24 mouse cellular contexts compared by ENCODE assay signal in the genomic region with DNA sequence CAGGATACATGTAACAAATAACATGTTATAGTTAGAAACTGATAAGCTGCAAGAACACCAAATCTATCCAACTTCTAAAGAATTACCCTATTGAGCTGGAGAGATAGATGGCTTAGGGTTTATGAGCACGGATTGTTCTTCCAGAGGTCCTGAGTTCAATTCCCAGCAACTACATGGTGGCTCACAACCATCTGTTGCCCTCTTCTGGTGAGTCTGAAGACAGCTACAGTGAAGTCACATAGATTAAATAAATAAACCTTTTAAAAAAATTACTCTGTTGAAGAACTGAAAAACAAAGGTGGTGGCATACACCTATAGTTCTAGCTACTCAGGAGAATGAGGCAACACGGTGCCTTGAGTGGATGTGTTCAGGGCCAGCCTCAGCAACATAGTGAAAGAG. TPM values are rescaled to one million over a fixed set of nuclear protein-coding genes. Genes with fewer than 3 reads are reported as not detected.
DNase-seq lines count a peak whose midpoint lies in the region; TF ChIP-seq lines count a peak whose summit lies in the region.
"Had no signal": no experiment of that assay in that cellular context is flagged by ENCODE, and none has a peak within 500 bp of the region (broad histone marks: within the 10 kb centered on the region; RNA-seq: fewer than 3 reads in every experiment).

No protein-coding gene starts in this region.

- no peaks in the 10 kb centered on the region for H3K27me3 ChIP-seq in heart, adult 2 months (ENCODE audit: control insufficient read depth, insufficient read depth, low read length)
- H3K27me3 ChIP-seq in testis, adult 2 months (ENCODE audit: control insufficient read depth, insufficient read depth, low read length) = no peaks in the 10 kb centered on the region
- H3K27me3 ChIP-seq: embryonic facial prominence, embryonic 13.5 days; forebrain, embryonic 13.5 days; kidney, embryonic 15.5 days; megakaryocyte, embryonic 14.5 days; neural tube, embryonic 12.5 days had no signal

- no peak for TF ChIP-seq EP300 in heart, adult 2 months (IDR thresholded peaks at IDR 0.05; ENCODE audit: insufficient read depth, low read depth, low read length)

- H3K27ac ChIP-seq in heart, adult 2 months = no peak overlapping the region
- H3K27ac ChIP-seq in left cerebral cortex, adult 2 months = no peak overlapping the region
- H3K27ac ChIP-seq in testis, adult 2 months (ENCODE audit: control insufficient read depth, insufficient read depth, low read depth, low read length) = no peak overlapping the region
- H3K27ac ChIP-seq: embryonic facial prominence, embryonic 13.5 days; forebrain, embryonic 13.5 days; kidney, embryonic 15.5 days; neural tube, embryonic 12.5 days had no signal

- WGBS in heart, adult 2 months = 83% methylated on average over 2 of the region's 2 CpGs

- no peak overlapping the region for H3K9ac ChIP-seq in heart, adult 2 months (ENCODE audit: low read depth, low read length)
- H3K9ac ChIP-seq: embryonic facial prominence, embryonic 13.5 days; forebrain, embryonic 13.5 days; hindbrain, embryonic 14.5 days; kidney, embryonic 15.5 days; neural tube, embryonic 12.5 days had no signal

- H3K4me1 ChIP-seq in heart, adult 2 months (ENCODE audit: control insufficient read depth, insufficient read depth, low read length) = no peaks in the 10 kb centered on the region
- H3K4me1 ChIP-seq in testis, adult 2 months (ENCODE audit: control insufficient read depth, insufficient read depth, low read length) = peaks cover 6% of the 10 kb centered on the region
- H3K4me1 ChIP-seq: embryonic facial prominence, embryonic 13.5 days; kidney, embryonic 15.5 days; neural tube, embryonic 12.5 days had no signal

- no peaks in the 10 kb centered on the region for H3K36me3 ChIP-seq in heart, adult 2 months (ENCODE audit: control insufficient read depth, insufficient read depth, low read length)
- no peaks in the 10 kb centered on the region for H3K36me3 ChIP-seq in testis, adult 2 months (ENCODE audit: control insufficient read depth, insufficient read depth, low read length)
- H3K36me3 ChIP-seq: embryonic facial prominence, embryonic 13.5 days; kidney, embryonic 15.5 days; neural tube, embryonic 12.5 days had no signal

- no peak overlapping the region for H3K4me3 ChIP-seq in heart, adult 2 months
- H3K4me3 ChIP-seq in left cerebral cortex, adult 2 months = no peak overlapping the region
- H3K4me3 ChIP-seq in testis, adult 2 months (ENCODE audit: control insufficient read depth, low read depth, low read length) = peak overlapping the region; percentile 63; the same call in 1 of the 2 replicates
- H3K4me3 ChIP-seq: embryonic facial prominence, embryonic 13.5 days; forebrain, embryonic 13.5 days; kidney, embryonic 15.5 days; megakaryocyte, embryonic 14.5 days; neural tube, embryonic 12.5 days had no signal

- H3K79me2 ChIP-seq in heart, adult 2 months (replicated peaks; ENCODE audit: control insufficient read depth, insufficient read depth, low read length) = no peaks in the 10 kb centered on the region

- no peak for TF ChIP-seq POLR2A in heart, adult 2 months (IDR thresholded peaks at IDR 0.05; ENCODE audit: insufficient read depth, low read depth, low read length)
- TF ChIP-seq POLR2A in testis, adult 2 months (IDR thresholded peaks at IDR 0.05; ENCODE audit: control insufficient read depth, low read depth, low read length) = no peak

- no peak for DNase-seq in heart, adult 2 months
- no peak for DNase-seq in heart, adult 8-10 months (ENCODE audit: low spot score)
- DNase-seq in left cerebral cortex, adult 2 months (ENCODE audit: extremely low spot score in 1 of 2, low spot score in 2 of 2) = no peak
- DNase-seq in left cerebral cortex, postnatal 4 days = no peak
- no peak for DNase-seq in testis, postnatal 14 days (ENCODE audit: low spot score)
- no peak for DNase-seq in left cerebral cortex, adult 18-20 months (ENCODE audit: low spot score in 2 of 2)
- DNase-seq: adrenal gland, adult 8-10 months; cerebellum, adult 2 months; cerebellum, postnatal 36 days; gastrocnemius, postnatal 14 days; heart, adult 18-20 months; heart, postnatal 36 days; lung, postnatal 36 days; midbrain, embryonic 14.5 days; right cerebral cortex, postnatal 25 days; spleen, adult 18-20 months; thymus, postnatal 25 days had no signal

- intact Hi-C loops in heart, adult 2 months (cut with DNase I) = no loop called here
- intact Hi-C loops in left cerebral cortex, adult 2 months (cut with DNase I) = loop anchor here (5.0 kb wide), 1 partner anchor 50 kb away; a partner anchor contains a TSS
- intact Hi-C loops in left cerebral cortex, postnatal 4 days (cut with DNase I) = no loop called here

- TF ChIP-seq CTCF in heart, adult 2 months (IDR thresholded peaks at IDR 0.05) = peak; percentile 53
- peak; percentile 22 for TF ChIP-seq CTCF in left cerebral cortex, adult 2 months (IDR thresholded peaks at IDR 0.05)
- TF ChIP-seq CTCF in testis, adult 2 months (IDR thresholded peaks at IDR 0.05; ENCODE audit: control insufficient read depth, insufficient read depth, insufficient replicate concordance, low read depth, low read length) = no peak

RNA-seq across cellular contexts. Expression of a gene that starts 21.7 kb away (rescaled TPM):
- 1 to 10 TPM; 2.8 TPM for total RNA-seq in heart, adult 2 months (2021)
- polyA plus RNA-seq in heart, adult 2 months (2012; rRNA removed) = 2.1 and 2.6 TPM in 2 replicates
- 1 to 10 TPM; 2.3 to 3.5 (median 2.4) TPM for total RNA-seq in heart, adult 8-10 months (2022)
- total RNA-seq in left cerebral cortex, adult 2 months (2021) = 1 to 10 TPM; 2.3 to 3.7 TPM
- total RNA-seq in left cerebral cortex, postnatal 4 days (2021) = 1 to 10 TPM; 4.0 to 4.4 TPM
- 1.1 and 1.4 TPM in 2 replicates for polyA plus RNA-seq in testis, adult 2 months (2012; rRNA removed)
- 1 to 10 TPM; 3.0 TPM for total RNA-seq in left cerebral cortex, adult 18-20 months (2021)

RNA-seq across cellular contexts. Expression of a gene that starts 51.6 kb away (rescaled TPM):
- total RNA-seq in heart, adult 2 months (2021) = 10 to 100 TPM; 32.6 to 32.9 TPM
- polyA plus RNA-seq in heart, adult 2 months (2012; rRNA removed) = 9.1 and 14.6 TPM in 2 replicates
- total RNA-seq in heart, adult 8-10 months (2022) = 10 to 100 TPM; 28.5 to 32.0 (median 31.3) TPM
- total RNA-seq in left cerebral cortex, adult 2 months (2021) = 10 to 100 TPM; 81.7 to 84.9 TPM
- 10 to 100 TPM; 93.4 to 94.3 TPM for total RNA-seq in left cerebral cortex, postnatal 4 days (2021)
- 74.8 and 93.9 TPM in 2 replicates for polyA plus RNA-seq in testis, adult 2 months (2012; rRNA removed)
- total RNA-seq in left cerebral cortex, adult 18-20 months (2021) = 10 to 100 TPM; 76.9 to 79.3 TPM
